Mouse (Mus musculus): ENCODE results near the gene Tuba1c. TPM values are rescaled to one million over a fixed set of nuclear protein-coding genes. Genes with fewer than 3 reads are reported as not detected.
"Not testable (repeated sequence)": the region's sequence is repeated elsewhere in the genome, so short reads cannot be mapped to it uniquely, and the experiment has no call there.

Tuba1c gene
- total RNA-seq, 2 experiments from 2014 or later, result 62.5 to 77.9 TPM

- DNase-seq (ENCODE audit: extremely low spot score in 1 of 2, low spot score in 1 of 2), result peak in 1 of 2 experiments; percentile 46
Observed at GRCm38 (mm10) chr15:99049473-99050253, 20.0 kb downstream of the Tuba1c start.

GRCm38 (mm10) chr15:99053373-99053772 lies 23.7 kb downstream of the Tuba1c start:
- DNase-seq (ENCODE audit: extremely low spot score in 1 of 2, low spot score in 1 of 2), result no peak

- DNase-seq (ENCODE audit: extremely low spot score in 1 of 2, low spot score in 1 of 2), result no peak
Observed at GRCm38 (mm10) chr15:99055040-99055439, 25.3 kb downstream of the Tuba1c start, which contains the start of gene Prph. Prph (plus strand) TSS chr15:99055174.

- peak in 1 of 2 experiments; percentile 39 for DNase-seq (ENCODE audit: extremely low spot score in 1 of 2, low spot score in 1 of 2)
Observed at GRCm38 (mm10) chr15:99055511-99055961, 25.8 kb downstream of the Tuba1c start.

GRCm38 (mm10) chr15:99056332-99056731 lies 26.6 kb downstream of the Tuba1c start:
- peak in 1 of 2 experiments; percentile 15 for DNase-seq (ENCODE audit: extremely low spot score in 1 of 2, low spot score in 1 of 2)

GRCm38 (mm10) chr15:99065557-99066165 lies 36.0 kb downstream of the Tuba1c start:
- no peak for DNase-seq (ENCODE audit: extremely low spot score in 1 of 2, low spot score in 1 of 2)

GRCm38 (mm10) chr15:99071988-99072387 lies 42.3 kb downstream of the Tuba1c start:
- DNase-seq (ENCODE audit: extremely low spot score in 1 of 2, low spot score in 1 of 2), result no peak

- no peak for DNase-seq (ENCODE audit: extremely low spot score in 1 of 2, low spot score in 1 of 2)
Observed at GRCm38 (mm10) chr15:99074019-99074599, 44.4 kb downstream of the Tuba1c start, which contains the start of gene Troap. Troap (plus strand) TSS chr15:99074575.

- peak; percentile 95 to 98 for DNase-seq (ENCODE audit: extremely low spot score in 1 of 2, low spot score in 1 of 2)
Observed at GRCm38 (mm10) chr15:99074600-99075333, 45.1 kb downstream of the Tuba1c start.

- DNase-seq (ENCODE audit: extremely low spot score in 1 of 2, low spot score in 1 of 2), result not testable (repeated sequence)
Observed at GRCm38 (mm10) chr15:99076011-99076410, 46.3 kb downstream of the Tuba1c start.

- no peak for DNase-seq (ENCODE audit: extremely low spot score in 1 of 2, low spot score in 1 of 2)
Observed at GRCm38 (mm10) chr15:99078181-99078910, 48.7 kb downstream of the Tuba1c start.

GRCm38 (mm10) chr15:99079804-99080203 lies 50.1 kb downstream of the Tuba1c start:
- no peak for DNase-seq (ENCODE audit: extremely low spot score in 1 of 2, low spot score in 1 of 2)

GRCm38 (mm10) chr15:99082322-99082721 lies 52.6 kb downstream of the Tuba1c start:
- no peak for DNase-seq (ENCODE audit: extremely low spot score in 1 of 2, low spot score in 1 of 2)

GRCm38 (mm10) chr15:99082840-99083239 lies 53.1 kb downstream of the Tuba1c start:
- no peak for DNase-seq (ENCODE audit: extremely low spot score in 1 of 2, low spot score in 1 of 2)

- peak in 1 of 2 experiments; percentile 64 for DNase-seq (ENCODE audit: extremely low spot score in 1 of 2, low spot score in 1 of 2)
Observed at GRCm38 (mm10) chr15:99083258-99083657, 53.6 kb downstream of the Tuba1c start.

- DNase-seq (ENCODE audit: extremely low spot score in 1 of 2, low spot score in 1 of 2), result no peak
Observed at GRCm38 (mm10) chr15:99083867-99084557, 54.3 kb downstream of the Tuba1c start.

GRCm38 (mm10) chr15:99084618-99085017 lies 54.9 kb downstream of the Tuba1c start:
- DNase-seq (ENCODE audit: extremely low spot score in 1 of 2, low spot score in 1 of 2), result no peak

- DNase-seq (ENCODE audit: extremely low spot score in 1 of 2, low spot score in 1 of 2), result no peak
Observed at GRCm38 (mm10) chr15:99085997-99086396, 56.3 kb downstream of the Tuba1c start.
